In genomic region chr10:127426670-127427069, GRCm38 (mm10) we compare ENCODE assay signal across 8 mouse cellular contexts. TPM values are rescaled to one million over a fixed set of nuclear protein-coding genes. Genes with fewer than 3 reads are reported as not detected.
DNase-seq lines count a peak whose midpoint lies in the region; ATAC-seq and TF ChIP-seq lines count a peak whose summit lies in the region.

No protein-coding gene starts in this region.

- no peaks in the 10 kb centered on the region for H3K36me3 ChIP-seq in myocyte (ENCODE audit: control insufficient read depth, insufficient read depth)

- H3K4me3 ChIP-seq in left cerebral cortex, adult 2 months = no peak overlapping the region
- no peak overlapping the region for H3K4me3 ChIP-seq in myocyte

- TF ChIP-seq CTCF in left cerebral cortex, adult 2 months (IDR thresholded peaks at IDR 0.05) = no peak

- intact Hi-C loops in left cerebral cortex, postnatal 4 days (cut with DNase I) = no loop called here
- intact Hi-C loops in left cerebral cortex, adult 2 months (cut with DNase I) = no loop called here

- TF ChIP-seq POLR2A in myocyte (IDR thresholded peaks at IDR 0.05; ENCODE audit: insufficient read length, low read depth) = no peak

- DNase-seq in left cerebral cortex, postnatal 4 days = peak; percentile 12
- no peak for DNase-seq in left cerebral cortex, adult 2 months (ENCODE audit: extremely low spot score in 1 of 2, low spot score in 2 of 2)
- peak; percentile 46 for DNase-seq in brain, adult 2 months (ENCODE audit: low read depth, low spot score)
- peak; percentile 41 for DNase-seq in heart, postnatal 4 days
- no peak for DNase-seq in thymus, postnatal 4 days
- no peak for DNase-seq in layer of hippocampus, adult 8-10 months (ENCODE audit: low spot score in 2 of 2)

- H3K27me3 ChIP-seq in myocyte (ENCODE audit: control insufficient read depth, insufficient read depth, insufficient read length) = no peaks in the 10 kb centered on the region

- no peak overlapping the region for H3K27ac ChIP-seq in left cerebral cortex, adult 2 months

- peak overlapping the region; percentile 12 for H3K4me2 ChIP-seq in myocyte (ENCODE audit: low read depth)

- ATAC-seq in CD4-positive, CD25-positive, alpha-beta regulatory T cell, adult 4 months = no peak

- peaks cover 20% of the 10 kb centered on the region for H3K79me2 ChIP-seq in myocyte (ENCODE audit: control insufficient read depth, insufficient read depth)

- no peak overlapping the region for H3ac ChIP-seq in myocyte (ENCODE audit: control insufficient read depth, insufficient read length)

TF ChIP-seq in myocyte, 11 proteins besides CTCF, POLR2A, EP300 and RAD21:
- TF ChIP-seq USF1 (IDR thresholded peaks at IDR 0.05; ENCODE audit: low read depth) (no peak), TCF3 (IDR thresholded peaks at IDR 0.05; ENCODE audit: insufficient read length, low read depth) (no peak), E2F4 (IDR thresholded peaks at IDR 0.05; ENCODE audit: insufficient read depth) (no peak), CEBPB (IDR thresholded peaks at IDR 0.05; ENCODE audit: insufficient read depth, poor library complexity, severe bottlenecking) (no peak), SRF (IDR thresholded peaks at IDR 0.05; ENCODE audit: control insufficient read depth, insufficient read length, low read depth) (no peak)

RNA-seq across cellular contexts. Expression of gene R3hdm2, which starts 46.5 kb away (rescaled TPM):
- total RNA-seq in left cerebral cortex, postnatal 4 days (2021) = 100 to 1,000 TPM; 158 to 165 TPM
- 100 to 1,000 TPM; 365 to 382 TPM for total RNA-seq in left cerebral cortex, adult 2 months (2021)
- 100 to 1,000 TPM; 115 to 116 TPM for total RNA-seq in heart, postnatal 4 days (2021)
- polyA plus RNA-seq in myocyte (2012; fragmentation: generic; extraction: Trizol) = 63.4 TPM
- 100 to 1,000 TPM; 159 to 182 (median 176) TPM for total RNA-seq in layer of hippocampus, adult 8-10 months (2022)
- 10 to 100 TPM; 12.8 to 17.3 TPM for polyA plus RNA-seq in CD4-positive, CD25-positive, alpha-beta regulatory T cell, adult 4 months (2017; shearing (Covaris generic))

RNA-seq across cellular contexts. Expression of gene Inhbc, which starts 56.4 kb away (rescaled TPM):
- not detected for total RNA-seq in left cerebral cortex, postnatal 4 days (2021)
- not detected for total RNA-seq in left cerebral cortex, adult 2 months (2021)
- total RNA-seq in heart, postnatal 4 days (2021) = not detected
- not detected for polyA plus RNA-seq in myocyte (2012; fragmentation: generic; extraction: Trizol)
- total RNA-seq in layer of hippocampus, adult 8-10 months (2022) = not detected
- not detected for polyA plus RNA-seq in CD4-positive, CD25-positive, alpha-beta regulatory T cell, adult 4 months (2017; shearing (Covaris generic))

Comparison
In these comparisons a context has a peak if more than half of its experiments do, and no peak if none do; other contexts are left out.
1. DNase-seq: peak in left cerebral cortex, postnatal 4 days (single experiment), brain, adult 2 months (single experiment) and heart, postnatal 4 days (single experiment); none in left cerebral cortex, adult 2 months (0 of 2), thymus, postnatal 4 days (single experiment) and layer of hippocampus, adult 8-10 months (0 of 2).